Mouse (Mus musculus) CD8-positive naive resting alpha-beta T cell, adult 57 days (primary cell): Measurements from ENCODE around the gene Gabre. TPM values are rescaled to one million over a fixed set of nuclear protein-coding genes. Genes with fewer than 3 reads are reported as not detected.

ENCODE experiments used
- total RNA-seq: library from RNA; stranded (reverse); gene quantifications from one replicate; pipeline ENCODE4 v1.2.4, GENCODE M21; 2023

Gene Gabre
- not detected for total RNA-seq

DNA sequence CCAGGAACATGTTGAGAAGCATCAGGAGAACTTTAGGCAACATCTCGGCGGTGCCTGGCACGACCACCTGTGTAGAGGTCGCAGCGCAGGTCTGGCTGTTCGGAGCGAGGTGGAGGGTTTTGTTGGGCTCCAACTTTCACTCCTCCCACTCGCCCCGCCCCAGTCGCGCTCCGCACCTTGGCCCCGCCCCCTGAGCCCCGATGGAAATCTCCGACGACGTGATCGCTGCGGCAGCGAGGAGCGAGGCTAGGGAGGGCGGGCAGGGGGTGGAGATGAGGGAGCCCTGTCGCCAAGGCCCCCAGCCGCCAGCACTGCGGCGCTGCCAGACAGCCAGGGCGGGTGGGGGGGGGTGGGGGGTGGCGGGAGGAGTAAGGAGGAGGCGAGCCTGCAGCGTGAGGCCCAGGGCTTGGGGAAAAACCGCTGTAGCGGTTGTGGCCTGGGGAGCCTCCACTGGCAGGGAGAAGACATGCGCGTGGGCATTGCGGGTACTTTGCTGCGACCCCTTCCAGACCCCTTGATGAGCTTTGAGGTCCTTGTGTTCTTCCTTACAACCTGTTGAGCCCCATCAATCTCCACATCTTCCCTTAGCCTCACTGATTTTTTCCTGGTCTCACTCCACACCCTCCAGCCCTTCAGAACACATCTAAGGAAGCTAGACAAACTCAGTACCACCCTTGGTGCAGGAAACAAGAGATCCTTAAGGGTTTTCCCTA, at the start of gene Gabre:
TSS of gene Gabre (minus strand) at position 145 of the 713 bp plus-strand sequence.

GRCm38 (mm10) chrX:72221717-72222116, 52.9 kb downstream of the Gabre start, which contains the start of gene Magea4:
Gene Magea4 (plus strand): TSS chrX:72222017.

Other genes with a start within 250 kb of the Gabre start
- gene Magea4, start 52.8 kb downstream of the Gabre start, total RNA-seq, result not detected
- not detected for gene Magea10, start 112.1 kb upstream of the Gabre start, total RNA-seq